In the genomic region with DNA sequence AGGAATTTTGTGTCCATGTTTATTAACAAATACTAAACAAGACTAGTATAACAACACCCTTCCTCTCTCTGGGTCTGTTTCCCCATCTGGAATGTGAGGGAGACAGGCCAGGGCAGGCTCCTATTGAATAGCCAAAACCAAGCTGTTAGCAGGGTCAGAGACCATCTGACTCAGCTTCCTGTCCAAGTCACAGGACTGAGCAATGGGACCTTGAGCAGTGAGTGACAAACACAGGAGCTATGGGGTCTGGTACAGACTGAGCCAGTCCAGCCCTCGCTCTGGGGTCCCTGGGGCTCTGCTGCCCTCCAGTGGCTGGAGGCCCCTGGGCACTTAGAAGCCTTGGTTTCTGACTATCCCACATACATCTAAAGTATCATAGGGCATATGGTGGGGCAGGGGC, we compare ENCODE assay signal across 8 mouse cellular contexts.
A peak's percentile ranks its signal among the peaks of the same experiment; 100 is the strongest.
DNase-seq lines count a peak whose midpoint lies in the region; ATAC-seq and TF ChIP-seq lines count a peak whose summit lies in the region.

No protein-coding gene starts in this region.

- CTCF ChIA-PET in Patski (lab: Charles Lee), result interaction anchor here (0.6 to 2.7 kb wide), 18 partner anchors 10 to 434 kb away, joined by 3 to 13 read pairs (median 4); partner anchors contain the start of genes Hmg20a and Peak1

- in situ Hi-C loops in Patski (cut with MboI; ENCODE audit: low pct_unique_long_range_greater_than_20kb), result loop anchor here (5.0 kb wide), 5 partner anchors 45 to 435 kb away; partner anchors contain the start of genes Hmg20a and Peak1

- H3K27me3 ChIP-seq in Patski, result no peaks in the 10 kb centered on the region

- peak; percentile 49 for ATAC-seq in Patski
- peak; percentile 88 for ATAC-seq in megakaryocyte progenitor cell, adult 5-6 weeks (replicated peaks; ENCODE audit: poor library complexity)

- POLR2A ChIA-PET in Patski (lab: Charles Lee), result interaction anchor here (0.9 to 1.3 kb wide), 3 partner anchors 45 to 351 kb away, joined by 3 to 5 read pairs (median 3); no protein-coding TSS in a partner anchor

- intact Hi-C loops in left cerebral cortex, postnatal 14 days (cut with DNase I), result loop anchor here (2.0 to 5.0 kb wide), 4 partner anchors 45 to 340 kb away; no protein-coding TSS in a partner anchor

- TF ChIP-seq CTCF in Patski (IDR thresholded peaks at IDR 0.05), result peak; percentile 97

- DNase-seq in Patski (ENCODE audit: low read depth, low spot score), result no peak
- peak; percentile 77 to 81 for DNase-seq in cerebellum, postnatal 36 days
- peak; percentile 84 for DNase-seq in gastrocnemius, postnatal 10 days
- DNase-seq in induced T-regulatory cell, adult 2 months (ENCODE audit: low read depth), result peak; percentile 70
- DNase-seq in left cerebral cortex, postnatal 14 days (ENCODE audit: low spot score in 2 of 2), result peak; percentile 72 to 74
- DNase-seq in right cerebral cortex, postnatal 14 days, result peak; percentile 75
- peak; percentile 82 for DNase-seq in urinary bladder, postnatal 25 days (ENCODE audit: low spot score)
